Mouse (Mus musculus) kidney, embryonic 15.5 days (tissue): ENCODE measurements around the gene Bpifc. TPM values are rescaled to one million over a fixed set of nuclear protein-coding genes. Genes with fewer than 3 reads are reported as not detected.

ENCODE experiments used
- ATAC-seq: fragments of 200-750 bp; cut with Nextera tagmentation; replicated peaks from 2 replicates; pipeline ENCODE4 v1.8.0; 2017; ENCODE audit warnings: moderate TSS enrichment; ENCODE audit not compliant: low FRiP score
- H3K27ac ChIP-seq: fragments of 300-500 bp; sonication (generic); 2 replicates; pipeline ENCODE4 v1.5.1; 2015; ENCODE audit warnings: mild to moderate bottlenecking, inconsistent platforms
- H3K27me3 ChIP-seq: fragments of 300-500 bp; sonication (generic); 2 replicates; pipeline ENCODE4 v1.6.1; 2015; ENCODE audit warnings: inconsistent platforms
- H3K36me3 ChIP-seq: fragments of 300-500 bp; sonication (generic); 2 replicates; pipeline ENCODE4 v1.6.1; 2015; ENCODE audit warnings: inconsistent platforms
- H3K4me1 ChIP-seq: fragments of 300-500 bp; sonication (generic); 2 replicates; pipeline ENCODE4 v1.6.1; 2015; ENCODE audit warnings: inconsistent platforms
- H3K4me2 ChIP-seq: fragments of 300-500 bp; sonication (generic); 2 replicates; pipeline ENCODE4 v1.6.1; 2015; ENCODE audit warnings: moderate library complexity, mild to moderate bottlenecking, inconsistent platforms
- H3K4me3 ChIP-seq: fragments of 300-500 bp; sonication (generic); replicated peaks from 2 replicates; pipeline ENCODE4 v1.5.1; 2015; ENCODE audit warnings: mild to moderate bottlenecking, inconsistent platforms
- H3K9ac ChIP-seq: fragments of 300-500 bp; sonication (generic); 2 replicates; pipeline ENCODE4 v1.6.1; 2015; ENCODE audit warnings: mild to moderate bottlenecking, inconsistent platforms
- H3K9me3 ChIP-seq: fragments of 300-500 bp; sonication (generic); replicated peaks from 2 replicates; pipeline ENCODE4 v1.6.1; 2016; ENCODE audit warnings: inconsistent platforms
- WGBS: fragments of 180-500 bp; shearing (Covaris S2); methylation state at CpG from one replicate; pipeline ENCODE4 v1.1.7; 2015; ENCODE audit warnings: mixed read lengths; 5-methylcytosine and 5-hydroxymethylcytosine counted together
- polyA plus RNA-seq: library from polyadenylated mRNA; unstranded; fragments of >200 nt; fragmentation: Nextera tagmentation; extraction: Ambion mirVana; gene quantifications from 2 replicates; pipeline ENCODE4 v1.2.1, GENCODE M21; 2015

The Bpifc gene
- polyA plus RNA-seq, 1 experiment from 2014 or later, result 0.38 TPM

GRCm38 (mm10) chr10:85929962-85930361 is 81.7 kb downstream of the Bpifc start:
- Histone ChIP-seq H3K9me3 (no peaks in the 10 kb centered on the region), H3K36me3 (no peaks in the 10 kb centered on the region), H3K27me3 (peaks cover 36% of the 10 kb centered on the region), H3K9ac (no peak overlapping the region), H3K4me3 (no peak overlapping the region), H3K4me1 (peaks cover 19% of the 10 kb centered on the region), H3K27ac (no peak overlapping the region), H3K4me2 (no peak overlapping the region)
- ATAC-seq, result no peak
- 91% methylated on average over 11 of the region's 11 CpGs for WGBS

DNA sequence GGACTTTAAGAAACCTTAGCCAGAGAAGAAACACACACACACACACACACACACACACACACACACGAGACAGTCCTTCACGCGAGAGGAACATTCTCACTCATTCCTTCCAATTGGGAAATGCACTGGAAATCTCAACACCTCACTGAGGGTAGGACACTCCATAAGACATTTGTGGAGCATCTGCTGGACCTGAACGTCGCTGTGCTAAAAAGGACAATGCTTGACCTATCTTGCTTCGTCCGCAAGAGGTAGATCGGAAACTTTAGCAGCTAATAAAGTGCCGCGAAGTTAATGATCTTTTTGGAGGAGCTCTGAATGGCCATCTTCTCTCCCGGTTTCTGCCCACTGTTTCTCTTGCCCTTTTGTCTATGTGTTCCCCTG is 82.5 kb downstream of the Bpifc start:
- Histone ChIP-seq H3K27ac (no peak overlapping the region), H3K4me2 (peak overlapping the region; percentile 98), H3K36me3 (no peaks in the 10 kb centered on the region), H3K4me1 (peaks cover 19% of the 10 kb centered on the region), H3K9ac (peak overlapping the region; percentile 49; the same call in 1 of the 2 replicates), H3K27me3 (peaks cover 36% of the 10 kb centered on the region), H3K4me3 (peak overlapping the region; percentile 59), H3K9me3 (no peaks in the 10 kb centered on the region)
- 42% methylated on average over 11 of the region's 11 CpGs for WGBS
- ATAC-seq, result no peak

GRCm38 (mm10) chr10:85928499-85929207 is 83.0 kb downstream of the Bpifc start:
- Histone ChIP-seq H3K27me3 (peaks cover 36% of the 10 kb centered on the region), H3K4me3 (peak overlapping the region; percentile 59), H3K9ac (peak overlapping the region; percentile 49), H3K9me3 (no peaks in the 10 kb centered on the region), H3K27ac (0 out of 2 replicates have a peak overlapping the region, but pooled peaks have one; percentile 27), H3K4me2 (peak overlapping the region; percentile 98), H3K4me1 (peaks cover 19% of the 10 kb centered on the region), H3K36me3 (no peaks in the 10 kb centered on the region)
- WGBS, result 1% methylated on average over 63 of the region's 63 CpGs
- ATAC-seq, result peak; percentile 87

GRCm38 (mm10) chr10:85927676-85928445 is 83.8 kb downstream of the Bpifc start, which contains the start of gene Ascl4:
Gene Ascl4 (plus strand): TSS chr10:85927681.
- H3K4me2 ChIP-seq, result peak within 1 kb of the TSS; percentile 98
- H3K4me1 ChIP-seq, result peaks cover 19% of the 10 kb centered on the region
- peak within 1 kb of the TSS; percentile 59 for H3K4me3 ChIP-seq
- H3K9ac ChIP-seq, result peak within 1 kb of the TSS; percentile 49
- H3K9me3 ChIP-seq, result no peaks in the 10 kb centered on the region
- no peaks in the 10 kb centered on the region for H3K36me3 ChIP-seq
- H3K27me3 ChIP-seq, result peaks cover 38% of the 10 kb centered on the region
- WGBS, result 2% methylated on average over 23 of the region's 23 CpGs
- ATAC-seq, result peak; percentile 8; the same call in 1 of the 2 replicates
- peak within 1 kb of the TSS; percentile 27; the same call in 1 of the 2 replicates for H3K27ac ChIP-seq

- peak within 1 kb of the TSS; percentile 79 for H3K4me3 ChIP-seq
- ATAC-seq, result peak; percentile 99
Measured at GRCm38 (mm10) chr10:85916498-85917309, 95.0 kb downstream of the Bpifc start, which contains the start of gene Prdm4. Gene Prdm4 (minus strand): TSS chr10:85917142.

More at GRCm38 (mm10) chr10:85916498-85917309, 95.0 kb downstream of the Bpifc start, which contains the start of gene Prdm4:
- Histone ChIP-seq H3K36me3 (peaks cover 27% of the 10 kb centered on the region), H3K4me2 (peak within 1 kb of the TSS; percentile 71), H3K27me3 (peaks cover 9% of the 10 kb centered on the region; the same call in 1 of the 2 replicates), H3K9ac (peak within 1 kb of the TSS; percentile 81), H3K27ac (peak within 1 kb of the TSS; percentile 81), H3K4me1 (peaks cover 14% of the 10 kb centered on the region), H3K9me3 (no peaks in the 10 kb centered on the region)
- WGBS, result under 1% methylated on average over 79 of the region's 90 CpGs

Other genes starting within 250 kb of the Bpifc start
- gene Pwp1, start 182.4 kb downstream of the Bpifc start, polyA plus RNA-seq, result 76.6 and 80.5 TPM in 2 replicates
- gene Prdm4, start 94.8 kb downstream of the Bpifc start, polyA plus RNA-seq, result 15.7 and 18.3 TPM in 2 replicates
- gene Ascl4, start 84.2 kb downstream of the Bpifc start, polyA plus RNA-seq, result 0.68 and 1.6 TPM in 2 replicates
- gene Rtcb, start 54.1 kb downstream of the Bpifc start, polyA plus RNA-seq, result 183 and 194 TPM in 2 replicates
- 36.0 and 36.7 TPM in 2 replicates for gene Fbxo7, start 10.1 kb upstream of the Bpifc start, polyA plus RNA-seq